Mouse (Mus musculus) cerebellum, postnatal 14 days (tissue): ENCODE data around the gene Calhm3.
"Not testable (repeated sequence)": the region's sequence is repeated elsewhere in the genome, so short reads cannot be mapped to it uniquely, and the experiment has no call there.

Experiments used
- DNase-seq, 2 experiments: peaks; one replicate each; pipeline ENCODE4 v3.0.0; 2021; ENCODE audit warnings: mixed read lengths in 2 of 2

Calhm3 gene

GRCm38 (mm10) chr19:47167617-47168214 is 10.2 kb upstream of the Calhm3 start:
- DNase-seq, result no peak

- no peak for DNase-seq
These were observed 9.2 kb upstream of the Calhm3 start for GRCm38 (mm10) chr19:47166758-47167157.

GRCm38 (mm10) chr19:47163176-47163744 is 5.7 kb upstream of the Calhm3 start:
- DNase-seq, result no peak

GRCm38 (mm10) chr19:47161669-47162068 is 4.1 kb upstream of the Calhm3 start:
- DNase-seq, result no peak

- DNase-seq, result no peak
These were observed 3.8 kb downstream of the Calhm3 start for GRCm38 (mm10) chr19:47153767-47154166.

- DNase-seq, result no peak
These were observed 5.5 kb downstream of the Calhm3 start for GRCm38 (mm10) chr19:47152062-47152369.

- DNase-seq, result peak; percentile 55 to 66
These were observed 6.1 kb downstream of the Calhm3 start for GRCm38 (mm10) chr19:47151332-47152061.

- DNase-seq, result no peak
These were observed 7.7 kb downstream of the Calhm3 start for GRCm38 (mm10) chr19:47149854-47150253.

GRCm38 (mm10) chr19:47148267-47148847 is 9.2 kb downstream of the Calhm3 start:
- DNase-seq, result no peak

- DNase-seq, result no peak
These were observed 13.4 kb downstream of the Calhm3 start, which contains the start of gene Calhm1 for GRCm38 (mm10) chr19:47144154-47144553. TSS of gene Calhm1 (minus strand) at chr19:47144254.

- DNase-seq, result no peak
These were observed 15.1 kb downstream of the Calhm3 start for GRCm38 (mm10) chr19:47142438-47142837.

- not testable (repeated sequence) for DNase-seq
These were observed 18.0 kb downstream of the Calhm3 start for GRCm38 (mm10) chr19:47139611-47140010.

- DNase-seq, result peak in 1 of 2 experiments; percentile 8
These were observed 19.7 kb downstream of the Calhm3 start, which contains the start of gene Calhm2 for GRCm38 (mm10) chr19:47137771-47138421. TSS of gene Calhm2 (minus strand) at chr19:47138294.

GRCm38 (mm10) chr19:47137051-47137581 is 20.4 kb downstream of the Calhm3 start:
- peak; percentile 37 to 44 for DNase-seq

- no peak for DNase-seq
These were observed 21.4 kb downstream of the Calhm3 start for GRCm38 (mm10) chr19:47136170-47136569.

GRCm38 (mm10) chr19:47135568-47135967 is 22.0 kb downstream of the Calhm3 start:
- no peak for DNase-seq

GRCm38 (mm10) chr19:47133161-47133560 is 24.4 kb downstream of the Calhm3 start:
- no peak for DNase-seq

- no peak for DNase-seq
These were observed 26.9 kb downstream of the Calhm3 start for GRCm38 (mm10) chr19:47130551-47131125.

- no peak for DNase-seq
These were observed 28.7 kb downstream of the Calhm3 start for GRCm38 (mm10) chr19:47128835-47129234.

- DNase-seq, result no peak
These were observed 29.4 kb downstream of the Calhm3 start for GRCm38 (mm10) chr19:47128164-47128563.

GRCm38 (mm10) chr19:47122802-47123201 is 34.8 kb downstream of the Calhm3 start:
- peak; percentile 37 to 66 for DNase-seq

- peak; percentile 34 to 48 for DNase-seq
These were observed 36.5 kb downstream of the Calhm3 start for GRCm38 (mm10) chr19:47121054-47121453.
